Mouse (Mus musculus) lung, embryonic 16.5 days (tissue): Measurements from ENCODE around the gene Hmox2. TPM values are rescaled to one million over a fixed set of nuclear protein-coding genes. Genes with fewer than 3 reads are reported as not detected.
"Not testable (repeated sequence)": the region's sequence is repeated elsewhere in the genome, so short reads cannot be mapped to it uniquely, and the experiment has no call there.

Experiments
- ATAC-seq: fragments of 200-750 bp; cut with Nextera tagmentation; 2 replicates; pipeline ENCODE4 v1.8.0; 2017; ENCODE audit warnings: low read depth, mild to moderate bottlenecking, moderate library complexity
- H3K27ac ChIP-seq: fragments of 300-500 bp; sonication (generic); 2 replicates; pipeline ENCODE4 v1.5.1; 2014; ENCODE audit warnings: mild to moderate bottlenecking, control low read depth, low read length
- H3K27me3 ChIP-seq: fragments of 300-500 bp; sonication (generic); 2 replicates; pipeline ENCODE4 v1.6.1; 2014; ENCODE audit warnings: low read depth, low read length, mixed read lengths; ENCODE audit not compliant: control insufficient read depth, insufficient read depth
- H3K36me3 ChIP-seq: fragments of 300-500 bp; sonication (generic); 2 replicates; pipeline ENCODE4 v1.6.1; 2014; ENCODE audit warnings: low read length; ENCODE audit not compliant: control insufficient read depth, insufficient read depth
- H3K4me1 ChIP-seq: fragments of 300-500 bp; sonication (generic); replicated peaks from 2 replicates; pipeline ENCODE4 v1.6.1; 2014; ENCODE audit warnings: low read length, mixed read lengths; ENCODE audit not compliant: control insufficient read depth, insufficient read depth
- H3K4me2 ChIP-seq: fragments of 300-500 bp; sonication (generic); 2 replicates; pipeline ENCODE4 v1.6.1; 2014; ENCODE audit warnings: low read depth, low read length, control low read depth
- H3K4me3 ChIP-seq: fragments of 300-500 bp; sonication (generic); 2 replicates; pipeline ENCODE4 v1.5.1; 2014; ENCODE audit warnings: mild to moderate bottlenecking, low read length, control low read depth
- H3K9ac ChIP-seq: fragments of 300-500 bp; sonication (generic); 2 replicates; pipeline ENCODE4 v1.6.1; 2014; ENCODE audit warnings: low read length, control low read depth
- H3K9me3 ChIP-seq: fragments of 300-500 bp; sonication (generic); 2 replicates; pipeline ENCODE4 v1.6.1; 2016; ENCODE audit warnings: low read length; ENCODE audit not compliant: control insufficient read depth
- WGBS: fragments of 180-500 bp; shearing (Covaris S2); extraction: QIAGEN DNeasy Blood & Tissue Kit; methylation state at CpG from one replicate; pipeline ENCODE4 v1.1.7; 2014; 5-methylcytosine and 5-hydroxymethylcytosine counted together
- polyA plus RNA-seq: library from polyadenylated mRNA; unstranded; fragments of >200 nt; fragmentation: Nextera tagmentation; extraction: Ambion mirVana; gene quantifications from 2 replicates; pipeline ENCODE4 v1.2.1, GENCODE M21; 2015

Hmox2 gene
- 110 and 114 TPM in 2 replicates for polyA plus RNA-seq

- peak; percentile 97 for ATAC-seq
- no peaks in the 10 kb centered on the region for H3K9me3 ChIP-seq
- WGBS: 5% methylated on average over 34 of the region's 35 CpGs
Measured at GRCm38 (mm10) chr16:4725780-4726527, at the start of gene Hmox2. Hmox2 (plus strand) TSS chr16:4726361.

GRCm38 (mm10) chr16:4676836-4677235, 49.3 kb upstream of the Hmox2 start:
- no peak for ATAC-seq
- Histone ChIP-seq H3K4me3 (no peak overlapping the region), H3K4me2 (no peak overlapping the region), H3K27me3 (no peaks in the 10 kb centered on the region), H3K9me3 (no peaks in the 10 kb centered on the region), H3K9ac (no peak overlapping the region), H3K4me1 (peaks cover 6% of the 10 kb centered on the region), H3K27ac (no peak overlapping the region), H3K36me3 (peaks cover 7% of the 10 kb centered on the region; the same call in 1 of the 2 replicates)
- 93% methylated on average over 5 of the region's 5 CpGs for WGBS

More at GRCm38 (mm10) chr16:4725780-4726527, at the start of gene Hmox2:
- peaks cover 15% of the 10 kb centered on the region for H3K4me1 ChIP-seq
- no peaks in the 10 kb centered on the region for H3K36me3 ChIP-seq
- no peaks in the 10 kb centered on the region for H3K27me3 ChIP-seq
- H3K4me3 ChIP-seq: peak within 1 kb of the TSS; percentile 85
- peak within 1 kb of the TSS; percentile 90 for H3K27ac ChIP-seq
- peak within 1 kb of the TSS; percentile 94 for H3K9ac ChIP-seq
- H3K4me2 ChIP-seq: peak within 1 kb of the TSS; percentile 57

DNA sequence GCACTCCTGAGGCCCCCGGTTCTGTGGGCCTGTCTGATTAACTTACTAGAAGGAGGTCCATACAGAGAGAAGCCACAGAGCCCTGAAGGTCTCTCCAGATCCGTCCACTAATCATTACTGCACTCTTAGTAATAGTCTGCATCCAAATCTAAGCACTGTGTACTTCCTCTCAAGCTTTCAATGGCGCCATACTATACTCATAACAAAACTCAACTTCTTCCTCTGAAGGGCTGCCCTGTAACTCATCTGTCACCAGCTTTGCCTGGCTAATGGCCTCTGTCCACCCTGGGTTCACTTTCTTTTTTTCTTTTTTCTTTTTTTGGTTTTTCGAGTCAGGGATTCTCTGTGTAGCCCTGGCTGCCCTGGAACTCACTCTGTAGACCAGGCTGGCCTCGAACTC, 48.1 kb upstream of the Hmox2 start:
- H3K9ac ChIP-seq: no peak overlapping the region
- H3K4me2 ChIP-seq: no peak overlapping the region

DNA sequence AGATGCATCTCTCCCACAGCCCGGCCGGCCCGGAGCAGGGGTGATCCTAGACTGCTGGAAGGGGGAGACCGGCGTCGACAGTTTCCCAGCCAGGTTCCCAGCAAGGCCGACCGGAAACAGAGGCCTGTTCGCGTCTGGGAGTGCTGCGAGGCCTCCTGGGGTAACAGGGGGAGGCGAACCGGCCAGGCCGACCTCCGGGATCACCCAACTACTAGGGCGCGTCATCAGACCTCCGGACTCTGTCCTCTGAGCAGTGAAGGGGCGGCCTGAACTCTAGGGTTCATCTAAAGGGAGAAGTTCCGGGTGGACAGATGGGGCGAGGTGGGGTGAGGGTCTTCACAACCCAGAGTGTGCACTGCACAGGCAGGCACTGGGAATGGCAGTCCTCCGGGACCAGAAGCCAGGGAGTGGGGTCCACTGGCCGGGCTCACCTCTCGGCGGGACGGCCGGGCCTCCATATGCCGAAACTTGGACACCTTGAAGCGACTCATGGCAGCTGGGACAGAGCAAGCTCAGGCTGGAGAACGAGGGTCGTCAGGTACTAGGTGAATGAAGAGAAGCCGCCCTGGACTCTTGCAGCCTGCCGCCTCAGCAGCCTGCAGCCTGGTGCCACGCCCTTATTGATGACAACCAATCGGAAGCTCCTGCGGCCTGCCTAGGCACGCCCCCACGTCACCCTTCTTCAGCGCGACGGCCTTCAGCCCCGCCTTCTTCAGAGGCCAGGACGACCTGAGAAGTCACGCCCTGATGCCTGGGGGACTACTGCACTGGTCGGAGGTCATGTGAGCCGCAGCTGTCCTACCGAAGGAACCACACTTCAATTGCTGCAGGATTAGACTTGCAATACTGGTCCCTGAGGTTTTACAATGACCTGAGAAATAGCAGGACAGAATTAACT, 46.8 kb upstream of the Hmox2 start, which contains the start of gene Coro7:
Gene Coro7 (minus strand): TSS at position 657 of the 898 bp plus-strand sequence.
- H3K4me2 ChIP-seq: peak within 1 kb of the TSS; percentile 91
- H3K27me3 ChIP-seq: no peaks in the 10 kb centered on the region
- peak; percentile 93 for ATAC-seq
- H3K36me3 ChIP-seq: peaks cover 5% of the 10 kb centered on the region; the same call in 1 of the 2 replicates
- no peaks in the 10 kb centered on the region for H3K9me3 ChIP-seq
- WGBS: under 1% methylated on average over 47 of the region's 47 CpGs
- peak within 1 kb of the TSS; percentile 77 for H3K4me3 ChIP-seq
- H3K4me1 ChIP-seq: peaks cover 10% of the 10 kb centered on the region
- H3K27ac ChIP-seq: 0 out of 2 replicates have a peak within 1 kb of the TSS, but pooled peaks have one; percentile 19
- H3K9ac ChIP-seq: peak within 1 kb of the TSS; percentile 67

More for the DNA sequence above, 48.1 kb upstream of the Hmox2 start:
- Histone ChIP-seq H3K4me1 (peaks cover 8% of the 10 kb centered on the region), H3K27me3 (no peaks in the 10 kb centered on the region), H3K36me3 (peaks cover 7% of the 10 kb centered on the region; the same call in 1 of the 2 replicates), H3K9me3 (no peaks in the 10 kb centered on the region), H3K4me3 (no peak overlapping the region), H3K27ac (no peak overlapping the region)
- 67% methylated on average over 5 of the region's 5 CpGs for WGBS
- no peak for ATAC-seq

DNA sequence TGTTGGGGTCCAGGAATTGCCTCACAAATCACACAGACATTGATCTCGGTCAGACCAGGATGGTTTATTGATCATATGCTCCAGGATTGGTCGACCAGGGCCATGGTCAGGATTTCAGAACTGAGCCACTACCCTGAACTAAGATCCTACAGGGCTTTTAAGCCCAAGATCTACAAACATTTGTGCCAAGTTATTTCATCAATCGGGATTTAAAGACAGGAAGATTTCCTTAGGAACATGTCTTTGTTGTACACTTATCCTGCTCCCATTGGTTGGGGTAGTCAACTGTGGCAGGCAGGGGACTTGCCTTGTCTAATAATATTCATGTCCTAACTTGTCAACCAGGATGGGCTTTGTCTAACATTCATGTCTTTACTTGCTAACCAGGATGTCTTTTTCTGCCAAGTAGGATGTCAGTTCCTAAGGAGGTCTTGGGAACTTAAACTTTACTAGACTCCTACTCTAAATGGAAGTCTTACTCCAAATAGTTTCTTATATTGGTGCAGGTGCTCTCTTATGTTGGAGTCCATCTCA, 45.2 kb upstream of the Hmox2 start:
- not testable (repeated sequence) for H3K9ac ChIP-seq, H3K4me3 ChIP-seq, H3K27me3 ChIP-seq, H3K36me3 ChIP-seq, H3K27ac ChIP-seq, ATAC-seq, H3K4me2 ChIP-seq, H3K9me3 ChIP-seq
- WGBS: 69% methylated on average over 3 of the region's 3 CpGs
- peaks cover 20% of the 10 kb centered on the region for H3K4me1 ChIP-seq

DNA sequence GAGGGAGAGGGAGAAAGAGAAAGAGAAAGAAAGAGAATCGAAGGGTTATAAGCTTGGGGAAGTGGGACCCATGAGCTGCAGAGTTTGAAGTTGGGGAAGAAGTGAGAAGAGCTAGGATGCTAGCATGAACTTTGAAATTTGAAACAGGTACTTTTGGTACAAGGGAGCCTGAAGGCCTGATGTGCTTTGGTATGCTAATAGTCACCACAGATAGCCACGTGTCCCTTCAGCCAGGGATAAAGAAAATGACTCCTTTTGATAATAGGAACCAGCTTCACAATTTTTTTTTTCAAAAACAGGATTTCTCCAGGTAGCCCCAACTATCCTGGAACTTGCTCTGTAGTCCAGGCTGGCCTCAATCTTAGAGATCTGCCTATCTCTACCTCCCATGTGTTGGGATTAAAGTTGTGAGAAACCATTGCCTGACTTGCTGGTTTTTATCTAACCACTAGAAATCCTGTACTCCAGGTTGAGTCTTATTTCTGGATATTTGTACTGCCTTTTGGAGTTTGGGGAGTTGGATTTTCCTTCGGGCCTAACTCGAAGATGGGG, 43.5 kb upstream of the Hmox2 start:
- Histone ChIP-seq H3K36me3 (peaks cover 5% of the 10 kb centered on the region), H3K27ac (no peak overlapping the region), H3K4me2 (peak overlapping the region; percentile 98; the same call in 1 of the 2 replicates), H3K9me3 (no peaks in the 10 kb centered on the region), H3K4me1 (peaks cover 20% of the 10 kb centered on the region), H3K27me3 (no peaks in the 10 kb centered on the region), H3K9ac (no peak overlapping the region), H3K4me3 (no peak overlapping the region)
- 66% methylated on average over 4 of the region's 4 CpGs for WGBS
- ATAC-seq: no peak

GRCm38 (mm10) chr16:4683193-4683580, 43.0 kb upstream of the Hmox2 start:
- H3K36me3 ChIP-seq: peaks cover 6% of the 10 kb centered on the region
- peak overlapping the region; percentile 86 for H3K27ac ChIP-seq
- no peaks in the 10 kb centered on the region for H3K27me3 ChIP-seq
- WGBS: 21% methylated on average over 9 of the region's 9 CpGs
- peak overlapping the region; percentile 96 for H3K4me3 ChIP-seq
- no peak for ATAC-seq
- H3K9me3 ChIP-seq: no peaks in the 10 kb centered on the region
- peak overlapping the region; percentile 98 for H3K4me2 ChIP-seq
- H3K4me1 ChIP-seq: peaks cover 20% of the 10 kb centered on the region
- peak overlapping the region; percentile 97 for H3K9ac ChIP-seq

GRCm38 (mm10) chr16:4683581-4684456, 42.3 kb upstream of the Hmox2 start:
- H3K4me2 ChIP-seq: peak overlapping the region; percentile 98
- H3K9ac ChIP-seq: peak overlapping the region; percentile 97
- H3K27ac ChIP-seq: peak overlapping the region; percentile 86
- no peaks in the 10 kb centered on the region for H3K27me3 ChIP-seq
- peaks cover 17% of the 10 kb centered on the region for H3K4me1 ChIP-seq
- H3K4me3 ChIP-seq: peak overlapping the region; percentile 96
- under 1% methylated on average over 54 of the region's 54 CpGs for WGBS
- peaks cover 6% of the 10 kb centered on the region for H3K36me3 ChIP-seq
- H3K9me3 ChIP-seq: no peaks in the 10 kb centered on the region
- ATAC-seq: peak; percentile 87
